Mouse (Mus musculus) lung, embryonic 16.5 days (tissue): ENCODE measurements at regions not wholly inside any gene's neighbourhood (a gene's known extent, or its start where the extent isn't known, plus 50 kb on each side); places are given as distances from the start of the nearest gene placed in this dataset.
A peak's percentile ranks its signal among the peaks of the same experiment; 100 is the strongest.
"Not testable (repeated sequence)": the region's sequence is repeated elsewhere in the genome, so short reads cannot be mapped to it uniquely, and the experiment has no call there.

Experiments
- ATAC-seq: fragments of 200-750 bp; cut with Nextera tagmentation; 2 replicates; pipeline ENCODE4 v1.8.0; 2017; ENCODE audit warnings: low read depth, mild to moderate bottlenecking, moderate library complexity
- H3K27ac ChIP-seq: fragments of 300-500 bp; sonication (generic); 2 replicates; pipeline ENCODE4 v1.5.1; 2014; ENCODE audit warnings: mild to moderate bottlenecking, control low read depth, low read length
- H3K27me3 ChIP-seq: fragments of 300-500 bp; sonication (generic); 2 replicates; pipeline ENCODE4 v1.6.1; 2014; ENCODE audit warnings: low read depth, low read length, mixed read lengths; ENCODE audit not compliant: control insufficient read depth, insufficient read depth
- H3K36me3 ChIP-seq: fragments of 300-500 bp; sonication (generic); 2 replicates; pipeline ENCODE4 v1.6.1; 2014; ENCODE audit warnings: low read length; ENCODE audit not compliant: control insufficient read depth, insufficient read depth
- H3K4me1 ChIP-seq: fragments of 300-500 bp; sonication (generic); replicated peaks from 2 replicates; pipeline ENCODE4 v1.6.1; 2014; ENCODE audit warnings: low read length, mixed read lengths; ENCODE audit not compliant: control insufficient read depth, insufficient read depth
- H3K4me2 ChIP-seq: fragments of 300-500 bp; sonication (generic); 2 replicates; pipeline ENCODE4 v1.6.1; 2014; ENCODE audit warnings: low read depth, low read length, control low read depth
- H3K4me3 ChIP-seq: fragments of 300-500 bp; sonication (generic); 2 replicates; pipeline ENCODE4 v1.5.1; 2014; ENCODE audit warnings: mild to moderate bottlenecking, low read length, control low read depth
- H3K9ac ChIP-seq: fragments of 300-500 bp; sonication (generic); 2 replicates; pipeline ENCODE4 v1.6.1; 2014; ENCODE audit warnings: low read length, control low read depth
- H3K9me3 ChIP-seq: fragments of 300-500 bp; sonication (generic); 2 replicates; pipeline ENCODE4 v1.6.1; 2016; ENCODE audit warnings: low read length; ENCODE audit not compliant: control insufficient read depth
- WGBS: fragments of 180-500 bp; shearing (Covaris S2); extraction: QIAGEN DNeasy Blood & Tissue Kit; methylation state at CpG from one replicate; pipeline ENCODE4 v1.1.7; 2014; 5-methylcytosine and 5-hydroxymethylcytosine counted together

- Histone ChIP-seq H3K9ac (no peak overlapping the region), H3K36me3 (no peaks in the 10 kb centered on the region), H3K4me1 (0 out of 2 replicates have a peak, but pooled peaks cover 4% of the 10 kb centered on the region), H3K27me3 (no peaks in the 10 kb centered on the region), H3K9me3 (no peaks in the 10 kb centered on the region), H3K4me2 (no peak overlapping the region), H3K27ac (no peak overlapping the region), H3K4me3 (no peak overlapping the region)
- WGBS = 74% methylated on average over 4 of the region's 4 CpGs
- no peak for ATAC-seq
These were observed 137.1 kb downstream of the Kcnk1 start for GRCm38 (mm10) chr8:126132076-126132475.

GRCm38 (mm10) chr8:126132918-126133317 is 137.9 kb downstream of the Kcnk1 start:
- not testable (repeated sequence) for H3K4me3 ChIP-seq, H3K4me2 ChIP-seq, H3K9me3 ChIP-seq, H3K27me3 ChIP-seq, H3K27ac ChIP-seq, H3K36me3 ChIP-seq, ATAC-seq, H3K4me1 ChIP-seq, H3K9ac ChIP-seq
- WGBS = 94% methylated on average over 4 of the region's 4 CpGs

- ATAC-seq = peak; percentile 68
- Histone ChIP-seq H3K27ac (no peak overlapping the region), H3K27me3 (peaks cover 26% of the 10 kb centered on the region), H3K9me3 (no peaks in the 10 kb centered on the region), H3K36me3 (no peaks in the 10 kb centered on the region), H3K4me2 (peak overlapping the region; percentile 23; the same call in 1 of the 2 replicates), H3K9ac (no peak overlapping the region), H3K4me3 (no peak overlapping the region), H3K4me1 (peaks cover 13% of the 10 kb centered on the region)
- 29% methylated on average over 10 of the region's 10 CpGs for WGBS
These were observed 140.1 kb downstream of the Kcnk1 start for GRCm38 (mm10) chr8:126135100-126135499.

GRCm38 (mm10) chr8:126135573-126135972 is 140.6 kb downstream of the Kcnk1 start:
- H3K4me1 ChIP-seq = peaks cover 13% of the 10 kb centered on the region
- no peak overlapping the region for H3K27ac ChIP-seq
- peak; percentile 79 for ATAC-seq
- no peaks in the 10 kb centered on the region for H3K9me3 ChIP-seq
- no peaks in the 10 kb centered on the region for H3K36me3 ChIP-seq
- H3K9ac ChIP-seq = no peak overlapping the region
- peaks cover 28% of the 10 kb centered on the region for H3K27me3 ChIP-seq
- H3K4me2 ChIP-seq = peak overlapping the region; percentile 23; the same call in 1 of the 2 replicates
- WGBS = 46% methylated on average over 3 of the region's 3 CpGs
- no peak overlapping the region for H3K4me3 ChIP-seq

GRCm38 (mm10) chr8:126136946-126137345 is 142.0 kb downstream of the Kcnk1 start:
- 78% methylated on average over 3 of the region's 3 CpGs for WGBS
- Histone ChIP-seq H3K27ac (no peak overlapping the region), H3K9me3 (no peaks in the 10 kb centered on the region), H3K4me2 (no peak overlapping the region), H3K4me1 (peaks cover 13% of the 10 kb centered on the region), H3K36me3 (no peaks in the 10 kb centered on the region), H3K4me3 (no peak overlapping the region), H3K9ac (no peak overlapping the region), H3K27me3 (peaks cover 31% of the 10 kb centered on the region)
- no peak for ATAC-seq

GRCm38 (mm10) chr8:126137452-126137851 is 142.5 kb downstream of the Kcnk1 start:
- H3K4me2 ChIP-seq = no peak overlapping the region
- H3K9ac ChIP-seq = no peak overlapping the region
- 58% methylated on average over 4 of the region's 4 CpGs for WGBS
- H3K27ac ChIP-seq = no peak overlapping the region
- no peaks in the 10 kb centered on the region for H3K9me3 ChIP-seq
- no peaks in the 10 kb centered on the region for H3K36me3 ChIP-seq
- no peak for ATAC-seq
- peaks cover 31% of the 10 kb centered on the region for H3K27me3 ChIP-seq
- H3K4me1 ChIP-seq = peaks cover 13% of the 10 kb centered on the region
- H3K4me3 ChIP-seq = no peak overlapping the region

GRCm38 (mm10) chr8:126138645-126139545 is 143.9 kb downstream of the Kcnk1 start:
- WGBS = 1% methylated on average over 93 of the region's 95 CpGs
- Histone ChIP-seq H3K4me2 (peak overlapping the region; percentile 95), H3K4me3 (peak overlapping the region; percentile 58), H3K27me3 (peaks cover 31% of the 10 kb centered on the region), H3K4me1 (peaks cover 13% of the 10 kb centered on the region), H3K9ac (peak overlapping the region; percentile 63), H3K27ac (no peak overlapping the region), H3K36me3 (no peaks in the 10 kb centered on the region), H3K9me3 (no peaks in the 10 kb centered on the region)
- ATAC-seq = peak; percentile 37; the same call in 1 of the 2 replicates

- no peak for ATAC-seq
- Histone ChIP-seq H3K27ac (no peak overlapping the region), H3K9me3 (no peaks in the 10 kb centered on the region), H3K36me3 (no peaks in the 10 kb centered on the region), H3K9ac (0 out of 2 replicates have a peak overlapping the region, but pooled peaks have one; percentile 26), H3K4me2 (peak overlapping the region; percentile 95), H3K4me1 (peaks cover 13% of the 10 kb centered on the region), H3K27me3 (peaks cover 31% of the 10 kb centered on the region), H3K4me3 (peak overlapping the region; percentile 58)
- WGBS = 21% methylated on average over 11 of the region's 11 CpGs
These were observed 144.5 kb downstream of the Kcnk1 start for GRCm38 (mm10) chr8:126139546-126139870.

GRCm38 (mm10) chr8:126140998-126141397 is 146.0 kb downstream of the Kcnk1 start:
- WGBS = 80% methylated on average over 6 of the region's 6 CpGs
- H3K9me3 ChIP-seq = no peaks in the 10 kb centered on the region
- peaks cover 9% of the 10 kb centered on the region for H3K4me1 ChIP-seq
- no peak for ATAC-seq
- no peak overlapping the region for H3K9ac ChIP-seq
- no peak overlapping the region for H3K27ac ChIP-seq
- peaks cover 31% of the 10 kb centered on the region for H3K27me3 ChIP-seq
- no peak overlapping the region for H3K4me3 ChIP-seq
- no peak overlapping the region for H3K4me2 ChIP-seq
- no peaks in the 10 kb centered on the region for H3K36me3 ChIP-seq
